10 mouse cellular contexts compared by ENCODE assay signal in the genomic region with DNA sequence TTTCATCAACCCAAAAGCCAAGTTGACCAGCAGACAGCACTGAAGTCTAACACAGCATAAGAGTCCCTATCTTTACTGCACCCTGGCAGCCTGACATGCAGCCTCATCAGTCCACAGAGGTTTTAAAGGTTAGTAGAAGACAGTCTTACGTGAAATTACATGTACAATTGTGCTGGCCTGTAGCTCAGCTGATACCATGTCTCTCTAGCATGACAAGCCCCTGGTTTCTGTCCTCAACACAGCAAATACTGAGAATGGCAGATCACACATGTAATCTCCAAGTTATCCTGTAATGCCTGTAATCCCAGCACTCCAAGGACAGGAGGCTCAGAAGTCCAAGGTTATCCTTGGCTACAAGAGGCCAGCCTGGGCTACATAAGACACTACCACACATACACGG. TPM values are rescaled to one million over a fixed set of nuclear protein-coding genes. Genes with fewer than 3 reads are reported as not detected.
DNase-seq lines count a peak whose midpoint lies in the region; ATAC-seq lines count a peak whose summit lies in the region.
"Had no signal": no experiment of that assay in that cellular context is flagged by ENCODE, and none has a peak within 500 bp of the region (broad histone marks: within the 10 kb centered on the region; RNA-seq: fewer than 3 reads in every experiment).

No protein-coding gene starts in this region.

- H3K36me3 ChIP-seq in kidney, embryonic 15.5 days = no peaks in the 10 kb centered on the region
- H3K36me3 ChIP-seq in embryonic facial prominence, embryonic 14.5 days (ENCODE audit: control insufficient read depth, insufficient read depth, low read length) = no peaks in the 10 kb centered on the region
- H3K36me3 ChIP-seq in intestine, embryonic 14.5 days (ENCODE audit: control insufficient read depth, insufficient read depth, low read length) = no peaks in the 10 kb centered on the region
- no peaks in the 10 kb centered on the region for H3K36me3 ChIP-seq in midbrain, embryonic 16.5 days (ENCODE audit: control insufficient read depth, insufficient read depth, low read length)

- peak overlapping the region; percentile 96 for H3K4me3 ChIP-seq in kidney, embryonic 15.5 days (replicated peaks)
- peak overlapping the region; percentile 90 for H3K4me3 ChIP-seq in embryonic facial prominence, embryonic 14.5 days (ENCODE audit: low read depth, low read length)
- peak overlapping the region; percentile 63 for H3K4me3 ChIP-seq in intestine, embryonic 14.5 days (ENCODE audit: low read depth, low read length)
- H3K4me3 ChIP-seq in midbrain, embryonic 16.5 days (ENCODE audit: low read depth, low read length) = peak overlapping the region; percentile 74

- 48% methylated on average over 2 of the region's 2 CpGs for WGBS in kidney, embryonic 15.5 days
- 42% methylated on average over 2 of the region's 2 CpGs for WGBS in embryonic facial prominence, embryonic 14.5 days
- 45% methylated on average over 2 of the region's 2 CpGs for WGBS in intestine, embryonic 14.5 days
- WGBS in midbrain, embryonic 16.5 days = 51% methylated on average over 2 of the region's 2 CpGs

- H3K4me2 ChIP-seq in kidney, embryonic 15.5 days = peak overlapping the region; percentile 80
- peak overlapping the region; percentile 69 for H3K4me2 ChIP-seq in embryonic facial prominence, embryonic 14.5 days (ENCODE audit: low read depth, low read length)
- peak overlapping the region; percentile 69 for H3K4me2 ChIP-seq in intestine, embryonic 14.5 days (ENCODE audit: low read length)
- peak overlapping the region; percentile 88 for H3K4me2 ChIP-seq in midbrain, embryonic 16.5 days (ENCODE audit: low read length)

- H3K27me3 ChIP-seq in kidney, embryonic 15.5 days = peaks cover 29% of the 10 kb centered on the region
- H3K27me3 ChIP-seq in embryonic facial prominence, embryonic 14.5 days (replicated peaks; ENCODE audit: control insufficient read depth, insufficient read depth, low read length) = peaks cover 29% of the 10 kb centered on the region
- H3K27me3 ChIP-seq in intestine, embryonic 14.5 days (replicated peaks; ENCODE audit: control insufficient read depth, insufficient read depth, low read length) = peaks cover 26% of the 10 kb centered on the region
- peaks cover 12% of the 10 kb centered on the region; the same call in 1 of the 2 replicates for H3K27me3 ChIP-seq in midbrain, embryonic 16.5 days (ENCODE audit: control insufficient read depth, insufficient read depth, low read depth, low read length)

- H3K9ac ChIP-seq in kidney, embryonic 15.5 days = peak overlapping the region; percentile 92
- H3K9ac ChIP-seq in embryonic facial prominence, embryonic 14.5 days (ENCODE audit: low read depth, low read length) = peak overlapping the region; percentile 89
- peak overlapping the region; percentile 77 for H3K9ac ChIP-seq in intestine, embryonic 14.5 days (ENCODE audit: low read length)
- H3K9ac ChIP-seq in midbrain, embryonic 16.5 days (ENCODE audit: low read depth, low read length) = peak overlapping the region; percentile 32; the same call in 1 of the 2 replicates

- DNase-seq in kidney, postnatal 25 days = no peak
- no peak for DNase-seq in embryonic facial prominence, embryonic 14.5 days (ENCODE audit: low spot score)
- no peak for DNase-seq in intestine, embryonic 14.5 days (ENCODE audit: low spot score)
- no peak for DNase-seq in cerebellum, postnatal 25 days
- DNase-seq in cerebellum, postnatal 4 days (ENCODE audit: low spot score in 2 of 2) = no peak
- DNase-seq in spleen, postnatal 14 days (ENCODE audit: low spot score in 2 of 2) = no peak
- DNase-seq: cerebellum, adult 2 months; kidney, postnatal 4 days had no signal

- H3K9me3 ChIP-seq in kidney, embryonic 15.5 days (replicated peaks) = no peaks in the 10 kb centered on the region
- no peaks in the 10 kb centered on the region for H3K9me3 ChIP-seq in embryonic facial prominence, embryonic 14.5 days (ENCODE audit: control insufficient read depth, low read length)
- H3K9me3 ChIP-seq in intestine, embryonic 14.5 days (ENCODE audit: control insufficient read depth, low read length) = no peaks in the 10 kb centered on the region
- no peaks in the 10 kb centered on the region for H3K9me3 ChIP-seq in midbrain, embryonic 16.5 days (replicated peaks; ENCODE audit: control insufficient read depth, low read length, poor library complexity, severe bottlenecking)

- no peak overlapping the region for H3K27ac ChIP-seq in kidney, embryonic 15.5 days
- no peak overlapping the region for H3K27ac ChIP-seq in embryonic facial prominence, embryonic 14.5 days (replicated peaks; ENCODE audit: low read depth, low read length)
- H3K27ac ChIP-seq in intestine, embryonic 14.5 days (ENCODE audit: low read depth) = no peak overlapping the region
- no peak overlapping the region for H3K27ac ChIP-seq in midbrain, embryonic 16.5 days (ENCODE audit: low read length)

- no peak for ATAC-seq in kidney, embryonic 15.5 days (replicated peaks; ENCODE audit: low FRiP score)
- no peak for ATAC-seq in embryonic facial prominence, embryonic 14.5 days (ENCODE audit: low read depth)
- ATAC-seq in intestine, embryonic 14.5 days (replicated peaks; ENCODE audit: low FRiP score, low TSS enrichment, low read depth) = no peak
- ATAC-seq in midbrain, embryonic 16.5 days = no peak

- peaks cover 57% of the 10 kb centered on the region for H3K4me1 ChIP-seq in kidney, embryonic 15.5 days
- H3K4me1 ChIP-seq in embryonic facial prominence, embryonic 14.5 days (ENCODE audit: control insufficient read depth, insufficient read depth, low read length) = peaks cover 30% of the 10 kb centered on the region
- peaks cover 46% of the 10 kb centered on the region for H3K4me1 ChIP-seq in intestine, embryonic 14.5 days (replicated peaks; ENCODE audit: control insufficient read depth, insufficient read depth, low read length)
- peaks cover 39% of the 10 kb centered on the region for H3K4me1 ChIP-seq in midbrain, embryonic 16.5 days (ENCODE audit: control insufficient read depth, insufficient read depth, low read length)

RNA-seq across cellular contexts. Expression of a gene that starts 1.2 kb away (rescaled TPM):
- polyA plus RNA-seq in kidney, embryonic 15.5 days (2015; fragmentation: Nextera tagmentation; extraction: Ambion mirVana) = 141 and 147 TPM in 2 replicates
- 75.7 and 89.8 TPM in 2 replicates for polyA plus RNA-seq in embryonic facial prominence, embryonic 14.5 days (2014; fragmentation: Nextera tagmentation; extraction: Ambion mirVana)
- polyA plus RNA-seq in intestine, embryonic 14.5 days (2014; fragmentation: Nextera tagmentation; extraction: Ambion mirVana) = 104 and 111 TPM in 2 replicates
- polyA plus RNA-seq in midbrain, embryonic 16.5 days (2015; fragmentation: Nextera tagmentation; extraction: Ambion mirVana) = 39.0 and 48.9 TPM in 2 replicates

RNA-seq across cellular contexts. Expression of a gene that starts 19.9 kb away (rescaled TPM):
- polyA plus RNA-seq in kidney, embryonic 15.5 days (2015; fragmentation: Nextera tagmentation; extraction: Ambion mirVana) = 1.4 and 1.8 TPM in 2 replicates
- polyA plus RNA-seq in embryonic facial prominence, embryonic 14.5 days (2014; fragmentation: Nextera tagmentation; extraction: Ambion mirVana) = 4.1 and 4.6 TPM in 2 replicates
- polyA plus RNA-seq in intestine, embryonic 14.5 days (2014; fragmentation: Nextera tagmentation; extraction: Ambion mirVana) = 1.3 and 1.7 TPM in 2 replicates
- polyA plus RNA-seq in midbrain, embryonic 16.5 days (2015; fragmentation: Nextera tagmentation; extraction: Ambion mirVana) = 47.9 and 53.9 TPM in 2 replicates

RNA-seq across cellular contexts. Expression of a gene that starts 49.1 kb away (rescaled TPM):
- 0.08 TPM in 1 of 2 replicates, not detected in the other for polyA plus RNA-seq in kidney, embryonic 15.5 days (2015; fragmentation: Nextera tagmentation; extraction: Ambion mirVana)
- polyA plus RNA-seq in embryonic facial prominence, embryonic 14.5 days (2014; fragmentation: Nextera tagmentation; extraction: Ambion mirVana) = not detected in 2 replicates
- polyA plus RNA-seq in intestine, embryonic 14.5 days (2014; fragmentation: Nextera tagmentation; extraction: Ambion mirVana) = not detected in 2 replicates
- polyA plus RNA-seq in midbrain, embryonic 16.5 days (2015; fragmentation: Nextera tagmentation; extraction: Ambion mirVana) = 0.15 and 0.28 TPM in 2 replicates

RNA-seq across cellular contexts. Expression of a gene that starts 51.6 kb away (rescaled TPM):
- 55.3 and 57.4 TPM in 2 replicates for polyA plus RNA-seq in kidney, embryonic 15.5 days (2015; fragmentation: Nextera tagmentation; extraction: Ambion mirVana)
- polyA plus RNA-seq in embryonic facial prominence, embryonic 14.5 days (2014; fragmentation: Nextera tagmentation; extraction: Ambion mirVana) = 27.9 and 35.6 TPM in 2 replicates
- 39.0 and 42.3 TPM in 2 replicates for polyA plus RNA-seq in intestine, embryonic 14.5 days (2014; fragmentation: Nextera tagmentation; extraction: Ambion mirVana)
- polyA plus RNA-seq in midbrain, embryonic 16.5 days (2015; fragmentation: Nextera tagmentation; extraction: Ambion mirVana) = 86.0 and 110 TPM in 2 replicates

RNA-seq across cellular contexts. Expression of a gene that starts 55.0 kb away (rescaled TPM):
- polyA plus RNA-seq in kidney, embryonic 15.5 days (2015; fragmentation: Nextera tagmentation; extraction: Ambion mirVana) = not detected in 2 replicates
- polyA plus RNA-seq in embryonic facial prominence, embryonic 14.5 days (2014; fragmentation: Nextera tagmentation; extraction: Ambion mirVana) = not detected in 2 replicates
- not detected in 2 replicates for polyA plus RNA-seq in intestine, embryonic 14.5 days (2014; fragmentation: Nextera tagmentation; extraction: Ambion mirVana)
- not detected in 2 replicates for polyA plus RNA-seq in midbrain, embryonic 16.5 days (2015; fragmentation: Nextera tagmentation; extraction: Ambion mirVana)
- polyA plus RNA-seq: cerebellum, adult 2 months had no signal

Comparison
In these comparisons a context has a peak if more than half of its experiments do, and no peak if none do; other contexts are left out.
1. H3K9ac ChIP-seq: peak in every context shown above with its lines; median percentile 92 in kidney, embryonic 15.5 days; 89 in embryonic facial prominence, embryonic 14.5 days; 77 in intestine, embryonic 14.5 days; 32 in midbrain, embryonic 16.5 days.